Mouse (Mus musculus) stomach, adult 2 months (tissue): Measurements from ENCODE around the gene Olfr519. TPM values are rescaled to one million over a fixed set of nuclear protein-coding genes. Genes with fewer than 3 reads are reported as not detected.

Experiments
- polyA plus RNA-seq: library from polyadenylated mRNA; depleted of rRNA; stranded (reverse); fragments of >200 nt; gene quantifications from 2 replicates; pipeline ENCODE4 v1.2.3, GENCODE M21; 2012; rRNA removed

Gene Olfr519
- not detected in 2 replicates for polyA plus RNA-seq

DNA sequence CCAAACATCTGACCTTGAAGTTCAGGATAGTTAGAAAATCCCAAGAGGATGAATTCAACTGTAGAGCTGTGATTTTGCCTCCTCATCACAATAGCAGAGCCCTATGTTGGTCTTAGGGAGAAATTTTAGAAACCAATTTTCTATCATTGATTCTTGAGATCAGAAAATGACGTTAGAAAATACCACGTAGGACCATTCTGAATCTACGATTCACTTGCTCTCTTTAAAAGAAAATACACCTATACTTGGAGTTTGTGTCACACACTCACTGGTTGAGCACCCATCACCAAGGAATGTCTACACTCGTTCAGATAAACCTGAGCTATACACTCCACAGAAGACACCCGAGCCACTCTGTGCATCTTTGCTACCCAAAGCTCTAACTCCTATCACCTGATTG is at the start of gene Olfr519:
Olfr519 (minus strand) TSS at position 101 of the 400 bp plus-strand sequence.

DNA sequence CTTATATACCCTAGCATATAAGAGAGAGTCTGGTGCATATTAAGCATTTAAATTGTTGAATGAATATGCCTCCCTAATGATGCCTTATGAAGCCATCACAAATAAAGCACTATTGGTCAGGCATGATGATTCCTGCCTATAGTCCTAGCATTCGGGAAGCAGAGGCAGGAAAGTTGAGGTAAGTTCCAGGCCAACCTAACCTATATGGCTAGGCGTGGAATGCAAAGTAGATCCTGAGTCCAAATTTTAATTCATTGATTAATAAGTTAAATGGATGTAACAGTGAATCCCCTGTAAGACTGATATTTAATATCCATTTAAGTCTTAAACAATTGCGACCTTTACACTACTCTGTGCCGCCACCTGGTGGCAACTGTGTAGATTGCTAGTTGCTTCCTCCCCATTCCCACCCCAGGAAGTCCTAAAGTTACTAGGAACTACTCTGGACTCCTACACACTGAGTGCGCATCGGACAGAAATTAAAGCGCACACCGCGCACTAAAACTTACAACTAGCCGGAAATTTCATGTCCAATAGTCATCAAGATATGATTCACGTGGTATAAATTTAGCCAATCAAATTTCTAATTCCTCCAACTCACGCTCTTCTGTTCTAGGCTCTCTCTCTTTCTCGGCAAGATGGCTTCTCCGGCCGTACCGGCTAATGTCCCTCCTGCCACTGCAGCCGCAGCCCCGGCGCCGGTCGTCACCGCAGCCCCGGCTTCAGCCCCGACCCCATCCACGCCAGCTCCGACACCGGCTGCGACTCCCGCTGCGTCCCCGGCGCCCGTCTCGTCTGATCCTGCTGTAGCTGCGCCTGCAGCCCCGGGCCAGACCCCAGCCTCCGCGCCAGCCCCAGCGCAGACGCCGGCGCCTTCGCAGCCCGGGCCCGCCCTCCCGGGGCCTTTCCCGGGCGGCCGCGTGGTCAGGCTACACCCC is 39.8 kb upstream of the Olfr519 start, which contains the start of gene Eif3f:
Eif3f (plus strand) TSS at position 624 of the 938 bp plus-strand sequence.

DNA sequence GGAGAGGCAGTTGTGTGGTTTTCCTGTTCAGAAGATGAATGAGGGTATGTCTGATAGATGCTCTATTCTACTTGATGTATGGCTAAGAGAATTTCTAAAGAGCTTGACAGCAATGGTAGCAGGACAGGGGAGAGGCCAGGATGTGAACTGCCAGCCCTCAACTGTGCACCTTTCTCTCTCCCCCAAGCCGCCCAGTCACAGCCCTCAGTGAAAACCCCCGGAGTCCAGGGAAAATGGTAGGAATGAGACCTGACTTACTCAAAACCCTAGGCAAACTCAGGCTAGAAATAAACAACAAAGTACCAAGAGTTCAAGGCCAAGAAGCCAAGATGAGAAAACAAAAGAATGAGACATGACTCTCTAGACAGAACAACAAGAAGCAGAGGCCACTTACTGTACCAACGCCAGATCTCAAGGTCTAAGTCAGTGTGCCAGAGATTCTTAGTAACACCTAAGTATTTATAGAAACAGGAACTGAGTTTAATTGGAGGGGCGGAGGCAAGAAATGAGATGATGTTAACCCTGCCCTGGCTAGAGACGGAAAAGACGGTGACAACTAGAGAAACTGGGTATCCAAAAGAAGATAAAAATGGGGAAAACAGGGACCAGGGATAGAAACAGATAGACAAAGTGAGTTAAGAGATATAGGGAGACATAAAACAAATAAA is 35.6 kb upstream of the Olfr519 start, which contains the start of gene Nlrp10:
Nlrp10 (minus strand) TSS at position 453 of the 668 bp plus-strand sequence.

DNA sequence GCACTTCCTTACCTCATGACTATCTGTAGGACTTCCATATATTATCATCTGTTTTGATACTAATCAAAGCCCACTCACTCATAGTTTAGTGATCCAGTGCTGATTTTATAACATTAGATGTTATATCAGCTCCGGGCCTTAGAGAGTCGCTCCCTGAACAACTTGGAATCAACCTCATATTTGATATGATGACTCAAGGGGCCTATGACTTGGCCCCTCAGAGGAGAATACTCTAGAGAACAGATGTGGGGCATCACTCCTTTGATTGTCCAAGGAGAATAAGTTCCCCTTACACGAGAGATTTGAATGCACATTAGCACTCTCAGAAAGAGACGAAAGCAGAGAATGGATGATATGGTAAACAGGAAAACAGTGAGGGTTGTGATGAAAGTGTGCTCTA is 9.3 kb downstream of the Olfr519 start, which contains the start of gene Olfr518:
Olfr518 (minus strand) TSS at position 101 of the 400 bp plus-strand sequence.

DNA sequence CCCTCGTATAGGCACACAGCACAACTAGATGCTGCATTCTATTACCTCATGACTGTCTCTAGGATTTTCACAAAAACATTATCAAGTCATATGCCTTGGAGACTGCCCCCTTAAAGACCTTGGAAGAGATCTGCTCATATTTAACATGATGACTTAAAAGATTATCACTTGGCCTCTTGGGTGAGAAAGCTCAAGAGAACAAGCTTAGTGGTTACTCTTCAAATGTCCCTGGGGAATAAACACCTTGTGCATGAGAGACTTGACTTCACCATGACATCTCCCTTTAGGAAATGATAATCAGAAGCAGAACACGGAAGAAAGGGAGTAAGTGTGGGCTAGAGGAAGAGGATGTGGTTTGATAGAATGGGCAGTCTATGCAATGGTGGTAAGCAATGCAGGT is 21.9 kb downstream of the Olfr519 start, which contains the start of gene Olfr517:
Olfr517 (minus strand) TSS at position 101 of the 400 bp plus-strand sequence.

DNA sequence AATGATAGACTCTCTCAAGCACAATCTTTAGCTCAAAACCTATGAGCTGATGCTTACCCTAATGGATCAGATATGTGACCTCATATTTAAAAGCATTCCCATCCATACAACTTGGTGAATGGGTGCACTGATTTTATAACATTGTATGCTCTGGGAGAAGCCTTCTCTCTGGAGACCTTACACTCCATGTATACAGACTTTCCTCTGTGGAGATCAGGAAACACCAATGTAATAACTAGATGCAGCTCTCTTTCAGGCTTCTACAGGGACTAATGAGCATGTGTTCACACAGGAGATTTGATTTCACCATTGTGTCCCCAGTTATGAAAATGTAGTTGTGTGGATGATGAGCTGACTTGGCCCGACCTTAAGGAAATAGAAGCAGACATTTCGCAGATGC is 43.8 kb downstream of the Olfr519 start, which contains the start of gene Olfr516:
Olfr516 (minus strand) TSS at position 101 of the 400 bp plus-strand sequence.

Other genes with a start within 250 kb of the Olfr519 start
- 0.03 TPM in 1 of 2 replicates, not detected in the other for gene Olfr509, start 242.5 kb downstream of the Olfr519 start, polyA plus RNA-seq
- not detected in 2 replicates for gene Olfr510, start 228.0 kb downstream of the Olfr519 start, polyA plus RNA-seq
- gene Olfr512, start 181.1 kb downstream of the Olfr519 start, polyA plus RNA-seq, result not detected in 2 replicates
- gene Olfr513, start 143.4 kb downstream of the Olfr519 start, polyA plus RNA-seq, result not detected in 2 replicates
- gene Olfr514, start 68.4 kb downstream of the Olfr519 start, polyA plus RNA-seq, result not detected in 2 replicates
- not detected in 2 replicates for gene Olfr516, start 43.9 kb downstream of the Olfr519 start, polyA plus RNA-seq
- gene Olfr517, start 22.0 kb downstream of the Olfr519 start, polyA plus RNA-seq, result not detected in 2 replicates
- gene Olfr518, start 9.4 kb downstream of the Olfr519 start, polyA plus RNA-seq, result not detected in 2 replicates
- 0.25 and 0.60 TPM in 2 replicates for gene Nlrp10, start 35.8 kb upstream of the Olfr519 start, polyA plus RNA-seq
- 145 and 383 TPM in 2 replicates for gene Eif3f, start 40.0 kb upstream of the Olfr519 start, polyA plus RNA-seq
- 0.27 and 0.52 TPM in 2 replicates for gene Tub, start 55.9 kb upstream of the Olfr519 start, polyA plus RNA-seq
- 2.4 and 2.5 TPM in 2 replicates for gene Ric3, start 188.9 kb upstream of the Olfr519 start, polyA plus RNA-seq